Mouse (Mus musculus): ENCODE measurements around the gene Aldh3a2.
"Not testable (repeated sequence)": the region's sequence is repeated elsewhere in the genome, so short reads cannot be mapped to it uniquely, and the experiment has no call there.

The Aldh3a2 gene

GRCm38 (mm10) chr11:61173477-61173876 lies 93.8 kb downstream of the Aldh3a2 start:
- not testable (repeated sequence) for DNase-seq (ENCODE audit: low spot score)

Measured in ovary, postnatal 36 days (tissue).